Mouse (Mus musculus) liver, embryonic 11.5 days (tissue): ENCODE results near the gene Ctnnbl1. TPM values are rescaled to one million over a fixed set of nuclear protein-coding genes. Genes with fewer than 3 reads are reported as not detected.

Experiments
- ATAC-seq: fragments of 200-750 bp; cut with Nextera tagmentation; replicated peaks from 2 replicates; pipeline ENCODE4 v1.8.0; 2017; ENCODE audit warnings: moderate number of reproducible peaks, mild to moderate bottlenecking, moderate TSS enrichment, moderate library complexity; ENCODE audit not compliant: low FRiP score
- DNase-seq: peaks from one replicate; pipeline ENCODE4 v3.0.0-alpha.2; 2017; ENCODE audit warnings: low spot score
- H3K27ac ChIP-seq: fragments of 300-500 bp; sonication (generic); 2 replicates; pipeline ENCODE4 v1.5.1; 2014; ENCODE audit warnings: mild to moderate bottlenecking, low read depth, low read length, control low read depth
- H3K27me3 ChIP-seq: fragments of 300-500 bp; sonication (generic); replicated peaks from 2 replicates; pipeline ENCODE4 v1.6.1; 2014; ENCODE audit warnings: low read length, mixed read lengths; ENCODE audit not compliant: control insufficient read depth, insufficient read depth
- H3K36me3 ChIP-seq: fragments of 300-500 bp; sonication (generic); 2 replicates; pipeline ENCODE4 v1.6.1; 2014; ENCODE audit warnings: mild to moderate bottlenecking, low read length, moderate library complexity, mixed read lengths; ENCODE audit not compliant: control insufficient read depth, insufficient read depth
- H3K4me1 ChIP-seq: fragments of 300-500 bp; sonication (generic); replicated peaks from 2 replicates; pipeline ENCODE4 v1.6.1; 2014; ENCODE audit warnings: low read length, mixed read lengths; ENCODE audit not compliant: control insufficient read depth, insufficient read depth
- H3K4me2 ChIP-seq: fragments of 300-500 bp; sonication (generic); 2 replicates; pipeline ENCODE4 v1.6.1; 2014; ENCODE audit warnings: mild to moderate bottlenecking, control low read depth, moderate library complexity
- H3K4me3 ChIP-seq: fragments of 300-500 bp; sonication (generic); 2 replicates; pipeline ENCODE4 v1.5.1; 2014; ENCODE audit warnings: low read depth, low read length, control low read depth
- H3K9ac ChIP-seq: fragments of 300-500 bp; sonication (generic); 2 replicates; pipeline ENCODE4 v1.6.1; 2014; ENCODE audit warnings: low read depth, low read length, control low read depth
- H3K9me3 ChIP-seq: fragments of 300-500 bp; sonication (generic); 2 replicates; pipeline ENCODE4 v1.6.1; 2016; ENCODE audit warnings: low read length, inconsistent platforms, mixed read lengths; ENCODE audit not compliant: control insufficient read depth
- WGBS: fragments of 180-500 bp; shearing (Covaris S2); extraction: QIAGEN DNeasy Blood & Tissue Kit; methylation state at CpG from one replicate; pipeline ENCODE4 v1.1.7; 2014; 5-methylcytosine and 5-hydroxymethylcytosine counted together
- polyA plus RNA-seq: library from polyadenylated mRNA; unstranded; fragments of >200 nt; fragmentation: Nextera tagmentation; extraction: Ambion mirVana; gene quantifications from 2 replicates; pipeline ENCODE4 v1.2.1, GENCODE M21; 2014

Gene Ctnnbl1
- polyA plus RNA-seq, 1 experiment from 2014 or later = 56.3 TPM

DNA sequence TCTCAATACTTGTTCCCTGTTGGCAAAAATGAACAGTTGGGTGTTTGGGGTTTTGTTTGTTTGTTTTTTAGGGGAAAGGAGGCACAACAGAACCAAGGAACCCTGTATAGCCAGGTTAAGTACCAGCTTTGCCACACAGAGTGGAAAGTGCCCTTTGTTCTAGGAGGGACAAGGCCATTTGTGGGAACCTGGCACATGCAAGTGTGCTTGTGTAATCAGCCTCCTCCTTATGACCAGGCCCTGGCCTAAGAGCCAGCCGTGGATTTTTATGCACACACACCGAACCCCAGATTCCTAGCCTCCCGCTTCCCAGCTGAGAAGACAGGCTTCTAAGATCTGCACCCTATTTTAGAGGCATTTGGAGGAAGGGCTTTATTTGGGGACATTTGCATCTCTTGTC, 140.2 kb downstream of the Ctnnbl1 start:
- Histone ChIP-seq H3K27me3 (no peaks in the 10 kb centered on the region), H3K4me1 (no peaks in the 10 kb centered on the region), H3K36me3 (no peaks in the 10 kb centered on the region), H3K4me2 (no peak overlapping the region), H3K27ac (no peak overlapping the region), H3K9ac (no peak overlapping the region), H3K9me3 (no peaks in the 10 kb centered on the region), H3K4me3 (no peak overlapping the region)
- no peak for ATAC-seq
- DNase-seq = no peak
- 83% methylated on average over 3 of the region's 3 CpGs for WGBS

DNA sequence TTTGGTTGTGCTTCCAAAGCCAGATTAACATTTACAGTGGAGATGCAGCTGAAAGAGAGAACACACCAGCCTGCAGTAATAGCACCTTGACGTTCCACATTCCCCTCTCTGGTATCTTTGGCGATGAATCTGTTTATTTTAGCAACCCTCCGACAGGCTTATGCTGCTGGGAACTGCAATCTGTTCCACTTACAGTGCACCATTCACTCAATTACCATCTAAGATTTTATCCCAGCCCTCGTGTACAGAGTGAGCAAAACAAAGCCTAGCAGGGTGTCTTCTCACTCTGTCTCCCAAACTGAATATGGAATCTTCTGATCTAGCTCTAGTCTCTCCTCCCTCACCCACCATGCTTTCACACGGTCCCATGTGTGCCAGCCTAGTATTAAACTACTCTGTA, 140.8 kb downstream of the Ctnnbl1 start:
- 67% methylated on average over 5 of the region's 5 CpGs for WGBS
- H3K36me3 ChIP-seq = no peaks in the 10 kb centered on the region
- no peaks in the 10 kb centered on the region for H3K27me3 ChIP-seq
- H3K4me1 ChIP-seq = no peaks in the 10 kb centered on the region
- H3K9me3 ChIP-seq = no peaks in the 10 kb centered on the region
- no peak overlapping the region for H3K9ac ChIP-seq
- DNase-seq (no peak), ATAC-seq (no peak)
- H3K27ac ChIP-seq = no peak overlapping the region
- no peak overlapping the region for H3K4me2 ChIP-seq
- H3K4me3 ChIP-seq = no peak overlapping the region

DNA sequence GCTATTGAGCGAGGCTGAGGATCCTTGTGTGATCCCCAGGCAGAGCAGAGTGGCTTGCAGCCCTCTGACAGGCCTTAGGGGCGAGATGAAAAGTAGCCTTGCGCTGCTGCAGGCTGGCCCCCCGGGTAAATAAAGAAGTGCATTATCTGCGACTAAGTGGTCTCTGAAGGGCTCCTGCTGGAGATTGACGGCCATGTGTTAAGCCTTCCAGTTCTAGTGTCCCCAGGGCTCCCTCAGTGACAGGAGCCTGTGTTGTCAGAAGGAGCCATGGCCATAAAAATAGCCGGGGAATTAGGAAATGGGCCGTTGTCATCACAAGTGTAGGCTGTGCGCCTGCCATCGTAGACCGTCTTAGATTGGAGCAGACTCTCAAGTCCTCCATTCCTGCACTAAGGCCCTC, 144.7 kb downstream of the Ctnnbl1 start:
- no peaks in the 10 kb centered on the region for H3K27me3 ChIP-seq
- H3K27ac ChIP-seq = no peak overlapping the region
- H3K4me3 ChIP-seq = no peak overlapping the region
- no peak for ATAC-seq
- H3K9me3 ChIP-seq = no peaks in the 10 kb centered on the region
- H3K36me3 ChIP-seq = peaks cover 5% of the 10 kb centered on the region; the same call in 1 of the 2 replicates
- H3K4me1 ChIP-seq = no peaks in the 10 kb centered on the region
- H3K9ac ChIP-seq = no peak overlapping the region
- no peak overlapping the region for H3K4me2 ChIP-seq
- 65% methylated on average over 11 of the region's 11 CpGs for WGBS
- no peak for DNase-seq

DNA sequence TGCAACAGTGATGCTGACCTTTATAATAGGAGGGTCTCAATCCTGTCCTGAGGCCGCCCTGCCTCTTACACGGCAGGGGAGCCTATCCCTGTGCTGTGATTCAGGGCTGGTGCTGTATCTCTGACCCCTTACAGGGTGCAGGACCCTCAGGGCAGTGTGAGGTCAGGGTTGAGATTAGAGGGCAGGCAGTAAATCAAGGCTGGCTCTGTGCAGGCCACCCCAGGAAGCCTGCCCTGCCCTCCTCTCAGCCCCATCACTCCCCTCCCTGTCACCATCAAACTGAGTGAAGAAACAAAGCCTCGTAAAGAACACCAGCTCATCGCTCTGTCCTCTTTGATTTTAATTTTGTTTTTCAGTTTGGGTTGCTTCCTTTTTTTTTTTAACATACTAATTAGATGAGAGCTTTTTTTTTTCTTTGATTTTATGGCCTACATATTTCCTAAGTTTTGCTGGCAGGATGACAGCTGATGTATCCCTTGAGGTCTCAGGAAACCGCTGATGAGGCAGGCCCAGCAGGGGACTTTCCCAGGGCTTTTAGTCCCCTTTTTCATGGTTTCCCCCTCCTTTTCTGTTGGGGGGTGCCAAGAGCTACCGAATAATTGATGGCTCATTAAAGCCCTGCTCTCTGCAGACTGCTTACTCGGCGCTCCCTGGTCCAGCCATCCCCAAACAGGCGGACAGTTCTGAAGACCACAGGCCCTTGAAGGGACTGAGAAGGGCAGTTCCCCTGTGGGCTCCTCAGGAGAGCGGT, 150.2 kb downstream of the Ctnnbl1 start:
- Histone ChIP-seq H3K4me2 (no peak overlapping the region), H3K36me3 (peaks cover 5% of the 10 kb centered on the region; the same call in 1 of the 2 replicates), H3K27ac (no peak overlapping the region), H3K9me3 (no peaks in the 10 kb centered on the region), H3K27me3 (no peaks in the 10 kb centered on the region), H3K4me3 (no peak overlapping the region), H3K9ac (no peak overlapping the region), H3K4me1 (peaks cover 7% of the 10 kb centered on the region)
- ATAC-seq = no peak
- no peak for DNase-seq
- 62% methylated on average over 10 of the region's 10 CpGs for WGBS

DNA sequence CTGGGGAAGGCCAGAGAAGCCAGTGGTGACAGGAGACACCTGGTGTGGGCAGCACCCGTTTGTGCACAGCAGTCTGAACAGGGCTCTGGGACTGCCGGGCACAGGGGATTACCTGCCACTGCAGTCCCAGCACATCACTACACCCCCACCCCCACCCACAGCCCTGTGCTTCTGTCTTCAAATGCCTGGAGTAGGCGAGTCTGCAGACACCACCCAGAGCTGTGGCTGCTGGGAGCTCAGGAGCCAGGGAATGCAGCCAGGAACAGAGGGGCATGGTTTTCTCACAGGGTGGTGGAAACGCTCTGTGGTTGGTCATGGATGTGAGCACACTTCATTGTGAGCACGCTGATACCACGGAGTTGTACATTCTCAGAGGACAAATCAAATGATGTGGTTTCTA, 154.0 kb downstream of the Ctnnbl1 start:
- DNase-seq = no peak
- no peak for ATAC-seq
- no peak overlapping the region for H3K27ac ChIP-seq
- H3K9me3 ChIP-seq = no peaks in the 10 kb centered on the region
- 78% methylated on average over 6 of the region's 6 CpGs for WGBS
- no peaks in the 10 kb centered on the region for H3K27me3 ChIP-seq
- no peaks in the 10 kb centered on the region for H3K36me3 ChIP-seq
- H3K4me3 ChIP-seq = no peak overlapping the region
- no peak overlapping the region for H3K9ac ChIP-seq
- peaks cover 7% of the 10 kb centered on the region for H3K4me1 ChIP-seq
- H3K4me2 ChIP-seq = no peak overlapping the region

DNA sequence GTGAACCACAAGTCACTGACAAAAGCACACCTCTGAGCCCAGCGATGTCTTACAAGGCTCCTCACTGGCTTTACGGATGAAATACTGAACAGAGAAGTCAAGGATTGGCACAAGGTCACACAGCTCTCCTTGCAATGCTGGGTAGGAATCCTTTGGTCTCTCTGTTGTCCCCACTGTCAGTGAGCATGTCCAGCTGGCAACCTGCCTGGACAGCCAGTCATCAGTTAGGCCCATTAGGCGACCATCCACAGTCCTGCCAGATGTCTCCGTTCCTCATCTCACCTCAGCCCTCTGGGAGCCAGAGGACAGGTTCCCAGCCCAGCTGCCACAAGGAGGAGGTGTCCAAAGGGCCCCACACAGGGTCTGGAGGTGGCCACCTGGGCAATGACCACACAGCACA, 159.9 kb downstream of the Ctnnbl1 start:
- no peak overlapping the region for H3K4me3 ChIP-seq
- ATAC-seq = no peak
- H3K36me3 ChIP-seq = no peaks in the 10 kb centered on the region
- peaks cover 6% of the 10 kb centered on the region for H3K27me3 ChIP-seq
- no peak overlapping the region for H3K27ac ChIP-seq
- no peak overlapping the region for H3K4me2 ChIP-seq
- no peak for DNase-seq
- H3K4me1 ChIP-seq = no peaks in the 10 kb centered on the region
- H3K9ac ChIP-seq = no peak overlapping the region
- WGBS = 69% methylated on average over 4 of the region's 4 CpGs
- H3K9me3 ChIP-seq = no peaks in the 10 kb centered on the region

DNA sequence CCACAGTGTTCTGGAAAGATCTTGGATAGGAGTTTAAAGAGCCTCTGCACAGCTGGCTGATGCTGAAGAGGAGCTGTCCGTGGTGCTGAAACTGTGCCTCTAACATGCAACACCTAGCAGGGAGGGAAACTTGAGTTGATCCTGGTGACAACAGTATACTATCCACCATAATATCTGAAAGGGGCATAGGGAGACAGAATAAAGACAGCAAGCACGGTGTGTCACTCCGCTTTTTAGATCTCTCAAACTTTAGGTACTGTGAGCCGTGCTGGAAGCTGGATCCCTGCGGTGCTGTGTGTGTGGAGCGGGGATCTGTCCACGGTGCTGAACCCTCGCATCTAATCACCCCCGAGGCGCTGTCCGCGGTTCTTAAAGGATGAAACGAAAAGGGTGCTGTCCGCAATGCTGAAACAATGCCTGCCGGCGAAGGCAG, 176.0 kb downstream of the Ctnnbl1 start:
- Histone ChIP-seq H3K4me2 (no peak overlapping the region), H3K36me3 (no peaks in the 10 kb centered on the region), H3K4me3 (no peak overlapping the region), H3K9me3 (no peaks in the 10 kb centered on the region), H3K4me1 (0 out of 2 replicates have a peak, but pooled peaks cover 2% of the 10 kb centered on the region), H3K27me3 (peaks cover 44% of the 10 kb centered on the region), H3K9ac (no peak overlapping the region), H3K27ac (no peak overlapping the region)
- DNase-seq (peak; percentile 89), ATAC-seq (peak; percentile 51; the same call in 1 of the 2 replicates)
- 2% methylated on average over 16 of the region's 16 CpGs for WGBS

DNA sequence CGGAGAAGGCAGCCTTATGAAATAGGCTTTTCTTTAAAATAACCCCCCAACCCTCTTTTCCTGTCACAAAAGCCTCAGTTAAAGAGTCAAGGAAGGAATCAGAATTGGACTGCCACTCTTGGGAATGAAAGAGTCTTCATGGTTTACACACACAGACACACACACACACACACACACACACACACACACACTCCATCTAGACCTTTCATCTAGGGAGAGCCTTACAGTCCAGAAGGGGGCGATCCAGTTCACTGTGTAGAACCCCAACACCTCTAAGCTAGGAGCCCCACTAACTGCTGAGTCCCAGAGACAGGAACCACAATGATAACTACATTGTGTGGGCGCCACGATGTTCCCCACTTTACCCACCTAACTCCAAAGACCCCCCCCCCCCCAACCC, 176.5 kb downstream of the Ctnnbl1 start:
- WGBS = 4% methylated on average over 4 of the region's 4 CpGs
- Histone ChIP-seq H3K4me3 (no peak overlapping the region), H3K27ac (no peak overlapping the region), H3K9ac (no peak overlapping the region), H3K36me3 (no peaks in the 10 kb centered on the region), H3K4me1 (0 out of 2 replicates have a peak, but pooled peaks cover 2% of the 10 kb centered on the region), H3K9me3 (no peaks in the 10 kb centered on the region), H3K27me3 (peaks cover 44% of the 10 kb centered on the region), H3K4me2 (no peak overlapping the region)
- ATAC-seq (no peak), DNase-seq (no peak)

DNA sequence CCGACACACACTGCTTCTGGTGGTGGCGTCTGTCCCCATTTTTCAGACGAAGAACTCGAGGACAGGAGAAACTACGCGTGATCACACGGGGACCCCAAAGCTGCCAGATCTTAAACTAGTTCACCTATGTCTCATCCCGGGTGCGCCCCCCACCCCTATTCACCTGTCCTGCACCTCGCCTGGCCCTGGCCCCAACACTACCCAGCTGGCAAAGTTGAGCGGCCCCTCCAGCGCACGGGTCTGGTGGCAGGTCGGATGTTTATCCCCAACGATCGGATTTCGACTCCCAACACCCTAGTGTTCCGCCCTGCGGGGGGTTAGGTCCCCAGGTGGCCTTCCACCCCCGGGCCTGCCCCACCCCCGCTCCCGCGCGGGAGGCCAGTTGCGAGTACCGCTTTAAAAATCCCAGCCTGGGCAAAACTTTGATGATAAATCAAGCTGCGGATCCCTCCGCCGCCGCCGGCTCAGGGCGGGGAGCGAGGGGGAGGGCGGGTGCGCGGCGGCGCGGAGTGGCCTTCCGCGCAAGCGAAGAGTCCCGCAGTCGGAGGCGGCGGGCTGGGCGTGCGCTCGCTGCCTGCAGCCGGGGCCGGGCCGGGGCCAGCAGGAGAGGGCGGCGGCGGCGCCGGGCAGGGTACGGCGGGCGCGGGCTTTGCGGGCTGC, 177.0 kb downstream of the Ctnnbl1 start, which contains the start of gene Vstm2l:
Gene Vstm2l (plus strand): TSS at position 549 of the 660 bp plus-strand sequence.
- WGBS = 7% methylated on average over 55 of the region's 62 CpGs
- Histone ChIP-seq H3K27ac (no peak within 1 kb of the TSS), H3K4me1 (0 out of 2 replicates have a peak, but pooled peaks cover 2% of the 10 kb centered on the region), H3K36me3 (no peaks in the 10 kb centered on the region), H3K4me3 (peak within 1 kb of the TSS; percentile 35), H3K9ac (no peak within 1 kb of the TSS), H3K4me2 (peak within 1 kb of the TSS; percentile 46), H3K27me3 (peaks cover 45% of the 10 kb centered on the region), H3K9me3 (no peaks in the 10 kb centered on the region)
- ATAC-seq = no peak
- no peak for DNase-seq
